Mouse (Mus musculus) embryonic facial prominence, embryonic 15.5 days (tissue): ENCODE results near the gene Wasf2. TPM values are rescaled to one million over a fixed set of nuclear protein-coding genes. Genes with fewer than 3 reads are reported as not detected.

Experiments
- ATAC-seq: fragments of 200-750 bp; cut with Nextera tagmentation; 2 replicates; pipeline ENCODE4 v1.8.0; 2017; ENCODE audit warnings: low read depth, moderate TSS enrichment; ENCODE audit not compliant: insufficient number of reproducible peaks, low FRiP score, low TSS enrichment
- H3K27ac ChIP-seq: fragments of 300-500 bp; sonication (generic); replicated peaks from 2 replicates; pipeline ENCODE4 v1.5.1; 2015; ENCODE audit warnings: mild to moderate bottlenecking, inconsistent platforms
- H3K27me3 ChIP-seq: fragments of 300-500 bp; sonication (generic); 2 replicates; pipeline ENCODE4 v1.6.1; 2015; ENCODE audit warnings: inconsistent platforms
- H3K36me3 ChIP-seq: fragments of 300-500 bp; sonication (generic); 2 replicates; pipeline ENCODE4 v1.6.1; 2015; ENCODE audit warnings: mild to moderate bottlenecking, inconsistent platforms
- H3K4me1 ChIP-seq: fragments of 300-500 bp; sonication (generic); 2 replicates; pipeline ENCODE4 v1.6.1; 2015; ENCODE audit warnings: inconsistent platforms
- H3K4me2 ChIP-seq: fragments of 300-500 bp; sonication (generic); replicated peaks from 2 replicates; pipeline ENCODE4 v1.6.1; 2015; ENCODE audit warnings: mild to moderate bottlenecking, inconsistent platforms
- H3K4me3 ChIP-seq: fragments of 300-500 bp; sonication (generic); replicated peaks from 2 replicates; pipeline ENCODE4 v1.5.1; 2015; ENCODE audit warnings: mild to moderate bottlenecking, inconsistent platforms
- H3K9ac ChIP-seq: fragments of 300-500 bp; sonication (generic); 2 replicates; pipeline ENCODE4 v1.6.1; 2015; ENCODE audit warnings: inconsistent platforms
- H3K9me3 ChIP-seq: fragments of 300-500 bp; sonication (generic); replicated peaks from 2 replicates; pipeline ENCODE4 v1.6.1; 2016; ENCODE audit warnings: inconsistent platforms
- WGBS: fragments of 180-500 bp; shearing (Covaris S2); methylation state at CpG from one replicate; pipeline ENCODE4 v1.1.7; 2015; 5-methylcytosine and 5-hydroxymethylcytosine counted together
- polyA plus RNA-seq: library from polyadenylated mRNA; unstranded; fragments of >200 nt; fragmentation: Nextera tagmentation; extraction: Ambion mirVana; gene quantifications from 2 replicates; pipeline ENCODE4 v1.2.1, GENCODE M21; 2015

The Wasf2 gene
- polyA plus RNA-seq, 1 experiment from 2014 or later = 116 TPM

DNA sequence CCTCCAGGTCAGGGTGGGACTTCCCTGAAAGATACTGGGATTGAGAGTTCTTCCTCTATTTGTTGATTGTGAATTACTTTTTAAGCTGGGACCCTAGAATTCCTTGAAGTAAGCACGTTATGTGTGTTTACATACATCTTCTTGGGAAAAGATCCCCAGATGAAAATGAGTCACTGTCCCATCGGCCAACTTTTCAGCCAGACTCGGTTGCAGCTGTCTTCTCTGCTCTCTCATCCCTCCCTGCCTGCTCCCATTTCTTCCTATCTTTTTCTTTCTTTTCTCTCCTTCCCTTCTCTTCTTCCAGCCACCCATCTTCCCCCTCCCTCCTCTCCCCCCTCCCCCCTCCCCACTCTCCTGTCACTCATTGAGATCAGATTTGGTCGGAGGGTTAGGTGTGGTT, 64.7 kb downstream of the Wasf2 start:
- no peak overlapping the region for H3K4me2 ChIP-seq
- peaks cover 60% of the 10 kb centered on the region for H3K36me3 ChIP-seq
- H3K4me1 ChIP-seq = peaks cover 44% of the 10 kb centered on the region
- H3K4me3 ChIP-seq = no peak overlapping the region
- ATAC-seq = no peak
- H3K27ac ChIP-seq = no peak overlapping the region
- H3K9ac ChIP-seq = no peak overlapping the region
- 43% methylated on average over 4 of the region's 4 CpGs for WGBS
- no peaks in the 10 kb centered on the region for H3K9me3 ChIP-seq
- H3K27me3 ChIP-seq = no peaks in the 10 kb centered on the region

DNA sequence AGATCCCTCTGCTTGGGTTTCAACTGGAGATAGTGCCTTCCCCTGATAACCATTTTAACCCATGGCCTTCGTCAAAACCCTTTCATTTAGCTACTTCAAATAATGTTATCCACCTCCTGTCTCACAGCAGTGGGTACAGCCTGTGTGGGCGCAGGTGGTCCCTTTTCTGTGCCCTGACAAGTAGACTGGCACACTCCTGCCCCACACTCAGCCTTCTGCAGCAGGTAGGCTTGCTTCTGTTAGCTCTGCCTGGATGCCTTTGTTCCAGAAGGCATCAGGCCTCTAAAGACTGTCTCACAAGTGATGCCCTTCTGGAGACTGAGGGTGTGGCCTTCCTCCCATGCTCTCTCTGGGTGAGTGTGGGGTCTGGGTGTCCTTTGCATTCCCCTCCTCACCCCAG, 65.8 kb downstream of the Wasf2 start:
- H3K36me3 ChIP-seq = peaks cover 49% of the 10 kb centered on the region
- no peak for ATAC-seq
- H3K9me3 ChIP-seq = no peaks in the 10 kb centered on the region
- no peak overlapping the region for H3K4me3 ChIP-seq
- H3K4me1 ChIP-seq = peaks cover 55% of the 10 kb centered on the region
- H3K9ac ChIP-seq = no peak overlapping the region
- no peak overlapping the region for H3K4me2 ChIP-seq
- no peak overlapping the region for H3K27ac ChIP-seq
- 86% methylated on average over 2 of the region's 2 CpGs for WGBS
- no peaks in the 10 kb centered on the region for H3K27me3 ChIP-seq

DNA sequence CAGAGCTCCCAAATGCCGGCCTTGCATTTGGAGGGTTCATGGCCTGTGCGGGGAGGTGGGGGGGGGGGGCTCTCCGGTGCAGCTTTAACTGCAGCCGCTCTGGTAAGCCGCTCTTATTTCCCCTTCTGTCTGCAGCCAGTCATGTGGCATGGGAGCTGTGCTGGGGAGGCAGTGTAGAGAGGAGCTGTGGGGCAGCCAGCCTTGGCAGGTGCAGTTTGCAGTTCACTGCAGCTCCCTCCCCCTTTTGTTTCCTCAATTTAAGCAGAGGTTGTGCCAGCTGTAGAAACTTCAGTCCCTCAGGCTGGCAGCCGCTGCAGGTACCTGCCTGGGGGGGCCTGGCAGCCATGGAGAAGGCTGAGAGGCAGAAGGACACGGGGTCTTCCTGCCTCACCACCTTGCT, 66.5 kb downstream of the Wasf2 start:
- no peak for ATAC-seq
- Histone ChIP-seq H3K9me3 (no peaks in the 10 kb centered on the region), H3K9ac (no peak overlapping the region), H3K4me2 (no peak overlapping the region), H3K4me1 (peaks cover 61% of the 10 kb centered on the region), H3K4me3 (no peak overlapping the region), H3K27me3 (no peaks in the 10 kb centered on the region), H3K27ac (peak overlapping the region; percentile 78), H3K36me3 (peaks cover 42% of the 10 kb centered on the region)
- WGBS = 30% methylated on average over 7 of the region's 7 CpGs

DNA sequence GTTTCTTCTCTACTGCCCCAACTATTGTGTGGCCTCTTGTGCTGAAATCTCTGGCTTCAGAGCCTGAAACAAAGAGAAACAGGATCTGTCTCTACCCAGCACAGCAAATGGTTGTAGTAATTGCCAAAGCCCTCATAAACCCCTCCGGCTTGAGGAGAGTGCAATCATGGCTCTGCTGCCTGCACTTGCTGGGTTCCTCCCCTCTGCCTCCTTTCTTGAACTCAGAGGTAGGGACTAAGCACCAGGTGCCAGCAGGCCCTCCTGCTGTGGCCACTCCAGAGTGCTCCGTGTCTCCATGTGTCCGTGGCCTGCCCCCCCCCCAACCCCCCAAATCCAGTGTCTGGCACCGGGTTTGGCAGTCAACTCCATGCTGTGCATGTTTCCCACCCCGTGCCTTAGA, 67.0 kb downstream of the Wasf2 start:
- Histone ChIP-seq H3K36me3 (peaks cover 38% of the 10 kb centered on the region), H3K4me2 (no peak overlapping the region), H3K27ac (peak overlapping the region; percentile 78), H3K9ac (no peak overlapping the region), H3K9me3 (no peaks in the 10 kb centered on the region), H3K4me1 (peaks cover 62% of the 10 kb centered on the region), H3K4me3 (no peak overlapping the region), H3K27me3 (no peaks in the 10 kb centered on the region)
- no peak for ATAC-seq
- WGBS = 19% methylated on average over 5 of the region's 5 CpGs

DNA sequence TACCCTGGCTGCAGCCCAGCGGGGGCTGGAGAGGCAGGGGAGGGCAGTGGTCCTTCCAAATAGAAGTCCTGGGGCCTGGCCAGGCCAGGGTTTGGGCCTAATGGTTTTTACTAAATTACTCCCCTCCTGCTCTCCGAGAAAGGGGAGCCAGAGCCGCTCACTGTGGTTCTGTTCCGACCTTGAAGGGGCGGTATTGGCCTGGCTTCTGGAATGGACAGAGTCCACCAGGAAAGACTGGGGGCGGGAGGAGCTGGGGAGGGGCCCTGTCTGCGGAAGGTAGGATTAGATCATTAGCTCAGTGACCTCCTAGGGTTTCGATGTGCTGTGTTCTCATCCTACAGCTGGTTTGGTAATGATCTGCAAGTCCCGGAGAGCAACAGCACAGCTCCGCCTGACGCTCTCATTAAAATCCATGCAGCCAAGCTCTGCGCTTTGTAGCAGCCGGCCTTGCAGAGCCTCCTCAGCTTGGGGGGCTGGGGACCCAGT, 67.5 kb downstream of the Wasf2 start:
- Histone ChIP-seq H3K9ac (no peak overlapping the region), H3K4me1 (peaks cover 62% of the 10 kb centered on the region), H3K9me3 (no peaks in the 10 kb centered on the region), H3K27ac (peak overlapping the region; percentile 78), H3K4me3 (no peak overlapping the region), H3K4me2 (no peak overlapping the region), H3K27me3 (no peaks in the 10 kb centered on the region), H3K36me3 (peaks cover 33% of the 10 kb centered on the region)
- ATAC-seq = no peak
- 25% methylated on average over 13 of the region's 13 CpGs for WGBS

DNA sequence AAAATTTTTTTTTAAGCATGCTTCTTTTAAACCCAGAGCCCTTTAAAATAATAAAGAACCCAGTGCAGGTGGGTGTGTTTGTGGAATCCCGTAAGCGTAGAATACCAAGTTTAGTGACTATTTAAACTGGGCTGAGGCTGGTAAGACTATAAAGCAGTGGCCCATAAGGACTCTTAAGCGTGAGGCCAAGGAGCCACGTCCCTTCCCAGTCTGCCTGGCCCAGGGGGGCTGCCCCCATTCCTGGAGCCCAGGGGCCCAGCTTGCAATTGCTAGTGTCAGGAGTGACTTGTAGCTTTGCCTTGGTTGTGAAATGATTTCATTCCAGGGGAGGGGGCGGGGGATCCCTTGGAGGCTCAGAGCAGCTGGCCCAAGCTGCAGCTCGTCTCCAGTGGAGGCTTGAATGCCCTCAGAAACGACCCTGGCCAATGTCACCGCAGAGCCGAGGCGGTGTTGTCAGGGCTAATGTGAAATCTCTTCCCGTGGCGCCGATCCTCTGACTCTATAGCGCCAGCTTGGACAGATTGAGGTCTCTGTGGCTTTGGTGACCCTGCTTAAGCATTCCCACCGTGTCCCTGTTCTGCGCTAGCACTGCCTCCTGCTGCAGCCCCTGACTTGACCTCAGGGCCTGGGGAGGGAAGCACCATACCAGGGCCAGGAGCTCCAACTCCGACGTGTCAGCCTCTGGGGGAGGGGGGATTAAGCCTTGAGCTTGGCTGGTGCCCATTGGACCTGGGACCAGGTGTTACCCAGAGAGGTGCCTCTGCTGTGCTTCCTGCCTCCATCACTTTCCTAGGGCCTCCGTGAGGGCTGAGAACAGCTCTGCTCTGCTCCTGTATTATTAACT, 68.3 kb downstream of the Wasf2 start:
- H3K27ac ChIP-seq = peak overlapping the region; percentile 78
- H3K4me2 ChIP-seq = no peak overlapping the region
- peaks cover 26% of the 10 kb centered on the region for H3K36me3 ChIP-seq
- WGBS = 32% methylated on average over 19 of the region's 19 CpGs
- H3K4me3 ChIP-seq = no peak overlapping the region
- no peaks in the 10 kb centered on the region for H3K27me3 ChIP-seq
- no peak overlapping the region for H3K9ac ChIP-seq
- H3K4me1 ChIP-seq = peaks cover 62% of the 10 kb centered on the region
- no peaks in the 10 kb centered on the region for H3K9me3 ChIP-seq
- no peak for ATAC-seq

DNA sequence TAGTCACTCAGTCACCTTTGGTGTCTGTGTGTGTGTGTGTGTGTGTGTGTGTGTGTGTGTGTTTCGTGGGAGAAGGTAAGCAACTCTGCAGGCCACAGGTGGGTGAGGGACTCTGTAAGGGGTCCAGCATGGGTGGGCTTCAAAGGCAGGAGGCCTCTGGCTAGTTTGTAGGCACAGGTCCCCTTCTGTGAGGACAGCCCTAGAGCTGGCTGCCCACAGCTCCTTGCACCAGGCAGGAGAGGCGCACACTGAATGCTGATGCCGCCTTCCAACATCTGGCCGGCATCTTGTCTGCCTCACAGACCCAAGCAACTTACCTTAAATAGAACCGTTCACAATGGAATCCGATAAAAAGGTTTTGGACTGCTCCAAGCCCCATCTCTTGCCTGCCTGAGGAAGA, 69.4 kb downstream of the Wasf2 start:
- H3K9ac ChIP-seq = no peak overlapping the region
- 39% methylated on average over 6 of the region's 6 CpGs for WGBS
- H3K27me3 ChIP-seq = no peaks in the 10 kb centered on the region
- peaks cover 68% of the 10 kb centered on the region for H3K4me1 ChIP-seq
- peak overlapping the region; percentile 88 for H3K27ac ChIP-seq
- H3K36me3 ChIP-seq = peaks cover 14% of the 10 kb centered on the region
- H3K9me3 ChIP-seq = no peaks in the 10 kb centered on the region
- H3K4me3 ChIP-seq = no peak overlapping the region
- peak overlapping the region; percentile 38 for H3K4me2 ChIP-seq
- no peak for ATAC-seq

DNA sequence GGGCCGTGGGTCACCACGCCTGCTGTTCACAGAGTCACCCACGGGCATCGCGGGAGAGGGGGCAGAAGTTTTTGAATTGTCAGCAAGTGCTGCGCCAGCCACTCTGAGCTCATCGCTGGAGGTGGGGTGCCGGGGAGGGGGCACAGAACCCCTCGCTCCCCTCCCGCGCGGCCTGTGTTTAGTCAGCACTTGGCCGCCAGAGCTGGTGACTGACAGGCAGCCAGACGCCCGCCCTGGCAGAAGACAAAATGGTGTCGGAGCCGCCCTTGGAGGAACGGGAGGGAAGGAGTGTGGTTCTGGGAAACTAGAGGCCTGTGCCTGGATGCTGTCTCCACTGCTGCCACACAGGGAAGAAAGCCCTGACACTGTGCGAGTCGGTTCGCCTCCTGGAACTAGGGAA, 70.0 kb downstream of the Wasf2 start:
- Histone ChIP-seq H3K27me3 (no peaks in the 10 kb centered on the region), H3K4me1 (peaks cover 71% of the 10 kb centered on the region), H3K4me3 (no peak overlapping the region), H3K27ac (peak overlapping the region; percentile 88), H3K4me2 (peak overlapping the region; percentile 38), H3K36me3 (peaks cover 9% of the 10 kb centered on the region; the same call in 1 of the 2 replicates), H3K9ac (no peak overlapping the region; the same call in 1 of the 2 replicates), H3K9me3 (no peaks in the 10 kb centered on the region)
- ATAC-seq = peak; percentile 37; the same call in 1 of the 2 replicates
- 32% methylated on average over 21 of the region's 21 CpGs for WGBS

DNA sequence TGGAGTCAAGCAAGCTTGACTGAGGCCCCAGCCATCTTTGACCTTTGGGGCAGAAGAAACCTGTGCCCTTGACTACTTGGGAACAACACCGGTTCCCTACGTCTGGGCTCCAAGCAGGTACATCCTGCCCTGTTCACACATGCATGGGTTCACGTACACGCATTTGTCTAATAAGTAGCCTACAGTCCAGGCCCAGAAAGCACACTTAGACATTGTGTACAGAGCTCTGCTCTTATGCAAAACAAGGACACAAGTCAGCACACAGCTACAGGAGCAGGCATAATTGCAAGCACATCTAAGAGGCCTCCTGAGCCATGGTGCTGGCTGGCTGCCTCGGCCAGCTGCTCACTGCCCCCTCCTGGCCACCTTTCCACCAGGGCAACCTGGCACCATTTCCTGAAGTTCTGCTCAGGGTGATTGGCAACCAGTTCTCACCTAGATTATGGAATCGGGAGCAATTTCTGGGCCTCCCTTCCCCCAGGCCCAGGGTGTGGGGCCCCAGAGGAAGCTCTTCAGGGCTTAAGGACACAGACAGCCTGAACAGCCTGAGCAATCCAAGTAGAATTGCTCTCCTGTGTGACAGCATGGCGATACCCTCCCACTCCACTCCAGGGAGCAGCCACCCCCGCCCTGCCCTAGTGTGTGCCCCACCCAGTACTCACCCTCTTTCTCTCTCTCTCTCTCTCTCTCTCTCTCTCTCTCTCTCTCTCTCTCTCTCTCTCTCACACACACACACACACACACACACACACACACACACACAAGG, 70.9 kb downstream of the Wasf2 start:
- H3K4me1 ChIP-seq = peaks cover 66% of the 10 kb centered on the region

DNA sequence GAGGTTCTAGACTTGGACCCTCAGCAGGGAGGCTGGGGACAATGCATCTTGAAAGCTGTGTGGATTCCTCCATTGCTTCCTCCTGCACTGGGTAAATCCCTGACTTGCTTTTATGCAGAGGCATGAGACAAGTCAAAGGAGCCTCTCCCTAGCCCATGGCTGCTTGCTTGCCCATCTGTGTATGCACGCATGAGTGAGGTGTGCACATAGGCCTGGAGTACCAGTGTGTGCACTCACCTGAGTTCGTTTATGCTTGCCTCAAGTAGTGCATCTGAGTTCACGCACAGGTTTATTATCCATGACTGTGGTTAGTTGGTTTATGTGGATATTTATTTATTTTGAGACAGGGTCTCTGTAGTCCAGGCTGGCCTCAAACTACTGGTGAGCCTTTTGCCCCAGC, 71.9 kb downstream of the Wasf2 start:
- no peak for ATAC-seq
- H3K4me1 ChIP-seq = peaks cover 55% of the 10 kb centered on the region

More for the DNA sequence above, 70.9 kb downstream of the Wasf2 start:
- no peak overlapping the region for H3K4me2 ChIP-seq
- H3K27me3 ChIP-seq = no peaks in the 10 kb centered on the region
- no peaks in the 10 kb centered on the region for H3K9me3 ChIP-seq
- peak overlapping the region; percentile 88 for H3K27ac ChIP-seq
- peak; percentile 36; the same call in 1 of the 2 replicates for ATAC-seq
- H3K9ac ChIP-seq = no peak overlapping the region
- H3K4me3 ChIP-seq = no peak overlapping the region
- 53% methylated on average over 8 of the region's 8 CpGs for WGBS
- peaks cover under 1% of the 10 kb centered on the region; the same call in 1 of the 2 replicates for H3K36me3 ChIP-seq

DNA sequence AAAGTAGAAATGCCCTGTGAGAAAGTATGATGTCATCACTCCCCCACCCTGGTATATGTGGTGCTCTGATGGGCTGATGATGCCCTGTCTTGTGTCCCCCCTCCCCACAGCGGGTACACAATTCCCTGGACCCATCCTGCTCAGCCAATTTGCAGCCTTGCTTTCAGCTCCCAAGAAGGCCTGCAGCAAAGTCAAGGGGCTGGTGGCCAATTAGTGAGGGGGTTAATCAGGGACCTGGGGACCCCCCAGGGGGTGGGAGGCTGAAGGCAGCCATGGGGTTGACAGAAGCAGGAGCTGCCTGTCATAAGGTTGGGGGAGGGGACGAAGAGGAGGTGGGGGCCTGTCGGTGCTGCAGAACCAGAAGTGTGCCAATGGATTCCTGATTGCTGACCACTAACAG, 73.3 kb downstream of the Wasf2 start:
- Histone ChIP-seq H3K27me3 (no peaks in the 10 kb centered on the region), H3K9ac (no peak overlapping the region), H3K4me2 (no peak overlapping the region), H3K4me1 (peaks cover 42% of the 10 kb centered on the region), H3K27ac (no peak overlapping the region), H3K4me3 (no peak overlapping the region), H3K9me3 (no peaks in the 10 kb centered on the region), H3K36me3 (no peaks in the 10 kb centered on the region)
- no peak for ATAC-seq
- 57% methylated on average over 3 of the region's 3 CpGs for WGBS

More for the DNA sequence above, 71.9 kb downstream of the Wasf2 start:
- H3K4me2 ChIP-seq = no peak overlapping the region
- no peak overlapping the region for H3K9ac ChIP-seq
- H3K9me3 ChIP-seq = no peaks in the 10 kb centered on the region
- WGBS = 90% methylated on average over 3 of the region's 3 CpGs
- no peaks in the 10 kb centered on the region for H3K27me3 ChIP-seq
- no peak overlapping the region for H3K4me3 ChIP-seq
- H3K36me3 ChIP-seq = no peaks in the 10 kb centered on the region
- H3K27ac ChIP-seq = no peak overlapping the region
